Mouse (Mus musculus): ENCODE data around the gene Cttn. TPM values are rescaled to one million over a fixed set of nuclear protein-coding genes. Genes with fewer than 3 reads are reported as not detected.

Cttn gene
- polyA plus RNA-seq, 1 experiment, result 311 TPM

GRCm38 (mm10) chr7:144426594-144426993, 44.2 kb downstream of the Cttn start:
- TF ChIP-seq FLI1 (IDR thresholded peaks at IDR 0.05; ENCODE audit: low read length) (no peak), GATA1 (IDR thresholded peaks at IDR 0.05; ENCODE audit: borderline replicate concordance, low read length) (no peak)
- H3K4me1 ChIP-seq, result peaks cover 68% of the 10 kb centered on the region

GRCm38 (mm10) chr7:144425953-144426352, 44.9 kb downstream of the Cttn start:
- H3K9me3 ChIP-seq, result peaks cover 15% of the 10 kb centered on the region
- H3K27me3 ChIP-seq (replicated peaks), result peaks cover 48% of the 10 kb centered on the region
- H3K4me1 ChIP-seq, result peaks cover 73% of the 10 kb centered on the region
- H3K36me3 ChIP-seq (replicated peaks; ENCODE audit: low read length), result peaks cover 18% of the 10 kb centered on the region
- H3K4me3 ChIP-seq (replicated peaks), result no peak overlapping the region
- no peak for TF ChIP-seq FLI1 (IDR thresholded peaks at IDR 0.05; ENCODE audit: low read length)
- no peak for TF ChIP-seq GATA1 (IDR thresholded peaks at IDR 0.05; ENCODE audit: borderline replicate concordance, low read length)

More at GRCm38 (mm10) chr7:144426594-144426993, 44.2 kb downstream of the Cttn start:
- H3K9me3 ChIP-seq, result peaks cover 17% of the 10 kb centered on the region
- H3K27me3 ChIP-seq (replicated peaks), result peaks cover 41% of the 10 kb centered on the region
- H3K4me3 ChIP-seq (replicated peaks), result no peak overlapping the region
- H3K36me3 ChIP-seq (replicated peaks; ENCODE audit: low read length), result peaks cover 20% of the 10 kb centered on the region

- H3K27me3 ChIP-seq (replicated peaks), result peaks cover 77% of the 10 kb centered on the region
- no peaks in the 10 kb centered on the region for H3K9me3 ChIP-seq
- no peak overlapping the region for H3K4me3 ChIP-seq (replicated peaks)
- peaks cover 55% of the 10 kb centered on the region for H3K4me1 ChIP-seq
- no peaks in the 10 kb centered on the region for H3K36me3 ChIP-seq (replicated peaks; ENCODE audit: low read length)
- TF ChIP-seq FLI1 (IDR thresholded peaks at IDR 0.05; ENCODE audit: low read length), result no peak
- no peak for TF ChIP-seq GATA1 (IDR thresholded peaks at IDR 0.05; ENCODE audit: borderline replicate concordance, low read length)
Measured at GRCm38 (mm10) chr7:144421478-144421877, 49.3 kb downstream of the Cttn start.

DNA sequence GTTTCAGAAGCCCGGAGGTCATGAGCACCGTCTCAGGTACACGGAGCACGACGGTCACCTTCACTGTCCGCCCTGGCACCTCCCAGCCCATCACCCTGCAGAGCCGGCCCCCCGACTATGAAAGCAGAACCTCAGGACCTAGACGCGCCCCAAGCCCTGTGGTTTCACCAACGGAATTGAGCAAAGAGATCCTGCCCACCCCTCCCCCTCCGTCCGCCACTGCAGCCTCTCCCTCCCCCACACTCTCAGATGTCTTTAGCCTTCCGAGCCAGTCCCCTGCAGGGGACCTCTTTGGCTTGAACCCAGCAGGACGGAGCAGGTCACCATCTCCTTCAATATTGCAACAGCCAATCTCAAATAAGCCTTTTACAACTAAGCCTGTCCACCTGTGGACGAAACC, 50.3 kb downstream of the Cttn start:
- TF ChIP-seq GATA1 (IDR thresholded peaks at IDR 0.05; ENCODE audit: borderline replicate concordance, low read length) (no peak), FLI1 (IDR thresholded peaks at IDR 0.05; ENCODE audit: low read length) (no peak)
- peaks cover 83% of the 10 kb centered on the region for H3K27me3 ChIP-seq (replicated peaks)
- H3K4me3 ChIP-seq (replicated peaks), result no peak overlapping the region
- H3K9me3 ChIP-seq, result no peaks in the 10 kb centered on the region
- H3K4me1 ChIP-seq, result peaks cover 55% of the 10 kb centered on the region
- H3K36me3 ChIP-seq (replicated peaks; ENCODE audit: low read length), result no peaks in the 10 kb centered on the region

DNA sequence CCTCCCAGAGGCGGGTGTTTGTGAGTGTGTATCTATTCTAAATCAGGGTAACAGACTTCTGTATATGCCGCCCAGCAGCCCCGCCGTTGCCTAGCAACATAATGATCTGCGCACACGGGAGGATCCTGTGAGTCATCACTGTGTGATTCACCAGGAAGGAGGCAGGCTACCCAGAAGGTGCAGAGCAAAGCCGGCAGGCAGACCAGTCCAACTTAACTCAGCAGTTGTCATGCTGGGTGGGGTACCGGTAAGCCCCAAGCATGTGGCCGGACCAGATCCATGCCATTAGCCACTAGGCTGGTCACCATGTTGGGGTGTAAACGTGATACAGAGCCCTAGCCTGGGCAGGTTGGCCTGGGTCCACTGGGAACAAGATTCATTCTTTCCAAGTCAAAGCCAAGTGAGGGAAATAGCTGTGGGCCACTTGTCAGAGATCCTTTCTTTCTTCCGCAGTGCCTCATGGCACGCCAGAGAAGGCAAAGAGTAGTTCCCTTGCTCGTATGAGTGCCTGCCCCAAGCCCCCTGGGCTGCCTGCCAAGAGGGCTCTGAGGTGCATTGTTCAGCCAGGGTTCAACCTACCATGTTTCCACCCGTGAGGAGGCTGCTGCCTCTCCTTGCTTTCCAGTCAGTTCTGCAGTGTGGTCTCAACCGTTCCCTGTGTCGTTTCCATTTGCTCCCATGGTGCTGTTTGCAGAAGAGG, 53.0 kb downstream of the Cttn start:
- no peak for TF ChIP-seq FLI1 (IDR thresholded peaks at IDR 0.05; ENCODE audit: low read length)
- TF ChIP-seq GATA1 (IDR thresholded peaks at IDR 0.05; ENCODE audit: borderline replicate concordance, low read length), result no peak
- H3K36me3 ChIP-seq (replicated peaks; ENCODE audit: low read length), result no peaks in the 10 kb centered on the region
- H3K9me3 ChIP-seq, result no peaks in the 10 kb centered on the region
- H3K4me3 ChIP-seq (replicated peaks), result no peak overlapping the region
- peaks cover 47% of the 10 kb centered on the region for H3K4me1 ChIP-seq
- peaks cover 92% of the 10 kb centered on the region for H3K27me3 ChIP-seq (replicated peaks)

DNA sequence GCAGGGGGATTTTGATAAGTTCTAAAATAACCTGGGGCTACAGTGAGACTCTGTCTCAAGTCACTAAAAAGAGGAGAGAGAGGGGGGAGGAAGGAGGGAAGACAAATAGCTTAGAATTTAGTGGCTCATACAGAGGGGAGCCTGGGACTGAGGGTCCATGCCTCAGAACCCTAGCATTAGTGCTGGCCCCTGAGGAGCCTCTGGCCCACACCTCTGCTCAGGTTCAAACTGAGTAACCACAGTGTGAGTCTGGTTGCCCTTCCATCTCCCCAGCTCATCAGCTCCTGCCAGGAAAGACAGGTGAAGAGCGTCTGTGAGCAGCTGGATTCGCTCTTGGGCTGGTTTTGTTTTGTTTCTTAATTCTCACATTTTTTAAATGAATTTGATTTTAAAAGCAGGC, 53.6 kb downstream of the Cttn start:
- no peak for TF ChIP-seq GATA1 (IDR thresholded peaks at IDR 0.05; ENCODE audit: borderline replicate concordance, low read length)
- no peak for TF ChIP-seq FLI1 (IDR thresholded peaks at IDR 0.05; ENCODE audit: low read length)
- Histone ChIP-seq H3K4me1 (peaks cover 47% of the 10 kb centered on the region), H3K9me3 (no peaks in the 10 kb centered on the region), H3K36me3 (replicated peaks; ENCODE audit: low read length) (no peaks in the 10 kb centered on the region), H3K4me3 (replicated peaks) (no peak overlapping the region), H3K27me3 (replicated peaks) (peaks cover 97% of the 10 kb centered on the region)

DNA sequence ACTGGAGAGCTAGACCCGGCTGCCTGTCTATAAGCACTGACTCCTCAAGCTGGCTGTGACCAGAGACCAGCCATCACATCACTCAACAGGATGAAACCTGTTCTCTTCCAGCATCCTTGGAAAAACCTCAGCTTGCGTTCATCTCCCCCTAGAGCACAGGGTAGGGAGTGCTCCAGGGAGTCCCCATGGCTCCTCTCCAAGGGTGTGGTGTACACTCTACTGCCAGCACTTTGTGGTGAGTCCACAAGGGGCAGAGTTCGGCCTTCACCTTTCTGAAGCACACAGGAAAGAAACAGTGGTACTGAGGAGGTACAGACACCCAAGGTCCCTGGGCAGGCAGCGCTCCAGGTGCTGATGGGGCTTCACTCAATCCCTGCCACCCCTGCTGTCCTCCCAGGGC, 55.0 kb downstream of the Cttn start:
- Histone ChIP-seq H3K36me3 (replicated peaks; ENCODE audit: low read length) (no peaks in the 10 kb centered on the region), H3K27me3 (replicated peaks) (peaks cover 97% of the 10 kb centered on the region), H3K4me1 (peaks cover 34% of the 10 kb centered on the region), H3K9me3 (no peaks in the 10 kb centered on the region), H3K4me3 (replicated peaks) (no peak overlapping the region)
- TF ChIP-seq GATA1 (IDR thresholded peaks at IDR 0.05; ENCODE audit: borderline replicate concordance, low read length), result no peak
- no peak for TF ChIP-seq FLI1 (IDR thresholded peaks at IDR 0.05; ENCODE audit: low read length)

GRCm38 (mm10) chr7:144414632-144415031, 56.2 kb downstream of the Cttn start:
- no peaks in the 10 kb centered on the region for H3K36me3 ChIP-seq (replicated peaks; ENCODE audit: low read length)
- H3K4me3 ChIP-seq (replicated peaks), result no peak overlapping the region
- H3K27me3 ChIP-seq (replicated peaks), result peaks cover 97% of the 10 kb centered on the region
- no peaks in the 10 kb centered on the region for H3K9me3 ChIP-seq
- peaks cover 26% of the 10 kb centered on the region for H3K4me1 ChIP-seq
- TF ChIP-seq GATA1 (IDR thresholded peaks at IDR 0.05; ENCODE audit: borderline replicate concordance, low read length) (no peak), FLI1 (IDR thresholded peaks at IDR 0.05; ENCODE audit: low read length) (no peak)

DNA sequence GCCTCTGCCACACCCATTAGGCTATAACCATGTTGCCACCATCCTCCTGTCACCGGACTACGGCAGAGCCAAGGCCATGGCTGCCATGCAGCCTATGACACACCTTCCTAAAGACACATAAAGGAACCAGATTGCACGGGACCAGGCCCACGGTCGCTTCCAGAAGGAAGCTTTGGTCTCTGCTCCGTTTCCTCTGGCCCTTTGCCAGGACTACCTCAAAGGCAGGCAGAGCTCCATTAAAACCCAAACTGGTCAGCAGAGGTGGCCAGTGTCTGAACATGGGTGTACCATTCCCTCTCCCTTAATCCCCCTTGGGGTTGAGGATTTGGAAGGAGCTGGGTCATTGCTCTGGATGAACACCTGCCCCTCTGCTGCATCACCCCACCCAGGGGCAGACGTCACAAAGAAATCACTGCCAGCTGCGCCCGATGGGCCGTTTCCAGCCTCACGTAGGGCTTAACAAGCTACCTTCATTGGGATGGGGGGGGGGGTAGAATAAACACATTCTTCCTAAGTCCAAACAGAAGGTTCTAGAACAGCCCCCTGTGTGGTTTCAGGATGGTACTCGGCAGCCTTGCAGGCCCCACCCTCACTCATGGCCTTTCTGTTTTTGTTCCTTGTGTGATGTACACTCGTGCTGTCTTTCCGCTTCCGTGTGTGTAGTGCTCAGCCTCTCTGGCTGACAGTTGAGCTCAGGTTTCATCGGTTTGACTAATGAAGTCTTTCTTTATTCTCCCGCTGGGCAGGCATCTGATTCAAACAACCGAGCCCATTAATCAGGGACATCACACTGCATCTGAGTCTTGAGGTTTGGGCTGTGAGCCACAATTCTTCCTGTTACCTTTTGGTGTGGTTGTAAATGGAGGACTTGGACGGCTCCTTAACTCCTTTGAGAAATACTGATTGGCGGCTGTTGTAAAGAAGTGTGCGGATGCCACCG, 58.6 kb downstream of the Cttn start:
- H3K9me3 ChIP-seq, result no peaks in the 10 kb centered on the region
- TF ChIP-seq GATA1 (IDR thresholded peaks at IDR 0.05; ENCODE audit: borderline replicate concordance, low read length), result no peak
- no peak for TF ChIP-seq FLI1 (IDR thresholded peaks at IDR 0.05; ENCODE audit: low read length)
- H3K27me3 ChIP-seq (replicated peaks), result peaks cover 96% of the 10 kb centered on the region
- H3K4me3 ChIP-seq (replicated peaks), result no peak overlapping the region
- H3K4me1 ChIP-seq, result peaks cover 31% of the 10 kb centered on the region
- no peaks in the 10 kb centered on the region for H3K36me3 ChIP-seq (replicated peaks; ENCODE audit: low read length)

DNA sequence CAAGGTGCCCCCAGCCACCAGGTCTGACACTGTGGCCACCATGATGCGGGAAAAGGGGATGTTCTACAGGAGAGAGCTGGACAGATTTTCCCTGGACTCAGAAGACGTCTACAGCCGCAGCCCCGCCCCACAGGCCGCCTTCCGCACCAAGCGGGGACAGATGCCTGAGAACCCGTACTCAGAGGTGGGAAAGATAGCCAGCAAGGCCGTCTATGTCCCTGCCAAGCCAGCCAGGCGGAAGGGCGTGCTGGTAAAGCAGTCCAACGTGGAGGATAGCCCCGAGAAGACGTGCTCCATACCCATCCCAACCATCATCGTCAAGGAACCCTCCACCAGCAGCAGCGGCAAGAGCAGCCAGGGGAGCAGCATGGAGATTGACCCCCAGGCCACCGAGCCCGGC, 61.1 kb downstream of the Cttn start:
- no peak overlapping the region for H3K4me3 ChIP-seq (replicated peaks)
- H3K4me1 ChIP-seq, result peaks cover 33% of the 10 kb centered on the region
- H3K27me3 ChIP-seq (replicated peaks), result peaks cover 95% of the 10 kb centered on the region
- no peaks in the 10 kb centered on the region for H3K9me3 ChIP-seq
- TF ChIP-seq FLI1 (IDR thresholded peaks at IDR 0.05; ENCODE audit: low read length) (no peak), GATA1 (IDR thresholded peaks at IDR 0.05; ENCODE audit: borderline replicate concordance, low read length) (no peak)
- no peaks in the 10 kb centered on the region for H3K36me3 ChIP-seq (replicated peaks; ENCODE audit: low read length)
